Mouse (Mus musculus) ES-Bruce4 (cell line): ENCODE data around the gene Prr15l.
A peak's percentile ranks its signal among the peaks of the same experiment; 100 is the strongest.

Source experiments
- CTCF ChIP-seq: IDR thresholded peaks from one replicate; pipeline ENCODE4 v1.8.1; 2011; ENCODE audit warnings: low read depth, low read length
- EP300 ChIP-seq: IDR thresholded peaks from 2 replicates; pipeline ENCODE4 v1.6.1; 2011; ENCODE audit warnings: low read depth, low read length; ENCODE audit not compliant: insufficient read depth
- POLR2A ChIP-seq: IDR thresholded peaks from one replicate; pipeline ENCODE4 v1.8.1; 2011; ENCODE audit warnings: low read length; ENCODE audit not compliant: insufficient read depth

DNA sequence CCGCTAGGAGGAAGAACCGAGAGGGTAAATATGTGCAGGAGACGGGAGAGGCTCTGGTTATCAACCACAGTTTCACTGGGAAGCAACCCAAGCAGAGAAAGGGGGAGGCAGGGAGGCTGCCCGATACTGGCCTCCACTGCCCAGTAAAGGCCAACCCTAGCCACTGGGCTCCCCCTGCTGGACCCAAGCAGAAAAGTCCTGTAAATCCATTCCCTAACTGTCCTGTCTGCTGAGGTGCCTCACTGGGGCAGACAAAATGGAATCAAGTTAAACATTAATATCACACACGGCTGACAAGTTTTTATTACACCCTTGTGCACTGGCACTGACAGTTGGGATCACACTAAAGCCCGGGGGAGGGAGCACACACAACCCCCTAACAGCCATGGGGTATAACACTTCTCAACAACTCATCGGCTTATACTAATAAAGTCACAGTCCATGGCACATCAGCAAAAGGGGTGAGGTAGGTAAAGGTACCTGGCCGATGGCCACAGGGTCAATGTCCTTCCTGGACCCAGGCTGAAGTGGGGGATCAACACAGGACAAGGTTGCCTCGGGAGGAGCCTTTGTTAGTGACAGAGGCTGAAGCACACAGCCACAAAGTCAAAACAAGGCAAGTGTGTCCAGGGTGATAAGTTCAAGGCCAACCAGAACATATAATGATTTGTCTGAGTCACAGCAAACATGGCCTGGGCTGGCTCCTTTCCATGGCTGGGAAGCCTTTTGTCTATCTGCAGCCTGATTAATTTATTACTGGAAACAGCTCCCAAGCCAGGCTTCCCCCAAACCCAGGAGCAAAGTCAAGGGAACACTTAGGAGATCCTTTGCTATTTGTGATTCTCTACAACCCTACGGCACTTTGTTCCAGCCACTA lies 9.9 kb downstream of the Prr15l start:
- TF ChIP-seq CTCF, result peak; percentile 79
- no peak for TF ChIP-seq POLR2A
- no peak for TF ChIP-seq EP300
